Mouse (Mus musculus): Measurements from ENCODE around the gene Tlk1.

GRCm38 (mm10) chr2:70870819-70871218 is 45.3 kb upstream of the Tlk1 start:
- TF ChIP-seq CTCF (IDR thresholded peaks at IDR 0.05; ENCODE audit: low read depth, low read length) (no peak), POLR2A (IDR thresholded peaks at IDR 0.05; ENCODE audit: borderline replicate concordance, low read depth, low read length) (no peak)
